Mouse (Mus musculus): ENCODE results near the gene Olfr803. TPM values are rescaled to one million over a fixed set of nuclear protein-coding genes. Genes with fewer than 3 reads are reported as not detected.

The Olfr803 gene
- not detected in 2 replicates for polyA plus RNA-seq (2015; fragmentation: Nextera tagmentation; extraction: Ambion mirVana)

DNA sequence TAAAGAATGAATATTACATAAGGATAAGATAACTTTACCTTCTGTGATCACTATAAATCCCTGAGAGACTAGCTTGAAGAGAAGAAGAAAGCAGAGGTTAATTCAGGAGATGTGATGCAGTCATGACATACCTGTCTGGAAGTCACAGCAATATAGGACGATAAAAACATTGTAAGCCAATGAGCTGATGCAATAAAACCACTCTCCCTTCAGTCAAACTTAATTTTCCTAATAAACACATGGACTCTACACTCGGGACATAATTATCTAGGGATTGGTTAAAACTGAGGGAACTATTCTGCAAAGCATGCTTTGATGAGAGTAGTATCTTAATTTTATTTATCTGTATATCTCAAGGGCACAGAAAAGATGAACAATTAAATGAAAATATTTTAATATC is at the start of gene Olfr803:
Gene Olfr803, minus strand, starts transcription at position 101 of the 400 bp plus-strand sequence.

DNA sequence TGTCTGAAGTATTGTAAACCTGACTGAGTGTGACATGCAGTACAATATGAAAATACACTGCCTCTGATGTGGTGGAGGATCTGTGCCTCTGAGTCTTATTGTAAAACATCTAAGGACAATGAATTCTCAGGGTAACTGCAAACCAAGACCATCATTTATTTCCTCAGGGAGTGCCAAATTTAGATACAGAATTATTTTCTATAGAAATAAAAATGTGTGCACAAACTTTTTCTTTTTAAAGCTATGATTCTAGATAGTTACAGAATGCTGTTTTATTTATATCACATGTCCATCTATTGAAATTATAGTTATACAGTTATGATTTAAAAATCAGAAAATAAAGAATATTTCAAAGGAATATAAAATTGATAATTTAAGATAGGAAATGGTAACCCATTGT is 47.7 kb upstream of the Olfr803 start, which contains the start of gene Olfr806:
Gene Olfr806, minus strand, starts transcription at position 101 of the 400 bp plus-strand sequence.

DNA sequence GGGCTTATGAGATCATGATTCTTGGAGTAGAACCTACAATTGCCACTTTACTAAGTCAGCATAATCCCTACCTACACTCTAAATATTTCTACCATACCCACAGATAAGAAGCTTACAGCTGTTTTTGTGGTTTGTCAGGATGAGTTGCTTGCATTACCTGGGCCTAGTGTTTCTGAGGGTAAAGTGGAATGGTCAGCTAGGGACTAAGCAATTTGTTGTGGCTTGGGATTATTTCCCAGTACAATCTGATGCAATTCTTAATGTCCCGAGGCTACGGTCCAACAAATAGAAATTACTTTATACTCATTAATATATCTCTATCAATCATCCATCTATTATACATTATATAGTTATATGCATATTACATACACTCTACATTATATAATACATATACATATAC is 35.2 kb upstream of the Olfr803 start, which contains the start of gene Olfr805:
Gene Olfr805, minus strand, starts transcription at position 101 of the 400 bp plus-strand sequence.

DNA sequence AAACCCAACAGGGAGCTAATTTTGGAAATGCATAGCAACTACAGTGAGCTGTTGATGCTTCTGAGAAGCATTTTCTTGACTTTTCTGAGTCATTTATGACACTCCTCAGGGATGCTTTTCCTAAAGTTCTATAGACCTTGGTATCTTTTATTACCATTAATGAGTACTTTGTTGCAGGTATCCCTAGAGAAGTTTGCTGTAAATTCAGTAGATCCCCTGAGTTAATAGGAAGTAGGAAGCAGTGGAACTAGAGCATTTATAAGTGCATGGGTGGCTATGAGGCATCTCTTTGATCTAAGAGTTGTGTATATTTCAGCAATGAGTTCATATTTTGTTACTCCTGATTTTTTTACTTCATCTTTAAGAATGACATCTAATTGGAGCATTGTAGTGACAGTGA is 8.8 kb upstream of the Olfr803 start, which contains the start of gene Olfr804:
Gene Olfr804, plus strand, starts transcription at position 301 of the 400 bp plus-strand sequence.

DNA sequence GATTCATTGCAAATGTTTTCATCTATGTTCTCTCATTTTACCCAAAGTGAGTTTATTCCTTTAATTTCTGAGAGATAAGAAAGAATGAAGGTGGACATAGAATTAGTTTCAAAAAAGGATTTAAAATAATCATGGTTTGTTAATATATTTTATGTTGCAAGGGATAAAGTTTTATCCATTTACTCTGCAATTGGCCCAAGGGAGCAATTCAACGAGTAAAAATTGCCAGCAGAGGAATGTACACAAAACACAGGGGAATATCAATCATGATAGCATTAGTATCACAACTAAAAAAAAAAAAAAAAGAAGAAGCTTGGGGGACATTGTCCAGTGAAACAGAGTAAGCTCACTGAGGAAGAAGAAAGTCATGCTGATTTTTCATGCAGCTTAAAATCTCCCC is 6.0 kb downstream of the Olfr803 start, which contains the start of gene Olfr802:
Gene Olfr802, minus strand, starts transcription at position 101 of the 400 bp plus-strand sequence.

GRCm38 (mm10) chr10:129673765-129674164 is 20.3 kb downstream of the Olfr803 start, which contains the start of gene Olfr801:
Olfr801 (minus strand) TSS chr10:129673865.

GRCm38 (mm10) chr10:129657394-129657793 is 36.7 kb downstream of the Olfr803 start, which contains the start of gene Olfr800:
Olfr800 (plus strand) TSS chr10:129657694.

Other genes with a start within 250 kb of the Olfr803 start
- gene Olfr787, start 232.4 kb downstream of the Olfr803 start, polyA plus RNA-seq (2015; fragmentation: Nextera tagmentation; extraction: Ambion mirVana): not detected in 2 replicates
- not detected in 2 replicates for gene Olfr788, start 223.3 kb downstream of the Olfr803 start, polyA plus RNA-seq (2015; fragmentation: Nextera tagmentation; extraction: Ambion mirVana)
- gene Olfr789, start 209.5 kb downstream of the Olfr803 start, polyA plus RNA-seq (2015; fragmentation: Nextera tagmentation; extraction: Ambion mirVana): not detected in 2 replicates
- not detected in 2 replicates for gene Olfr790, start 195.8 kb downstream of the Olfr803 start, polyA plus RNA-seq (2015; fragmentation: Nextera tagmentation; extraction: Ambion mirVana)
- gene Olfr791, start 172.5 kb downstream of the Olfr803 start, polyA plus RNA-seq (2015; fragmentation: Nextera tagmentation; extraction: Ambion mirVana): not detected in 2 replicates
- gene Olfr792, start 155.1 kb downstream of the Olfr803 start, polyA plus RNA-seq (2015; fragmentation: Nextera tagmentation; extraction: Ambion mirVana): not detected in 2 replicates
- gene Olfr794, start 126.6 kb downstream of the Olfr803 start, polyA plus RNA-seq (2015; fragmentation: Nextera tagmentation; extraction: Ambion mirVana): not detected in 2 replicates
- gene Olfr796, start 81.7 kb downstream of the Olfr803 start, polyA plus RNA-seq (2015; fragmentation: Nextera tagmentation; extraction: Ambion mirVana): not detected in 2 replicates
- gene Olfr798, start 66.4 kb downstream of the Olfr803 start, polyA plus RNA-seq (2015; fragmentation: Nextera tagmentation; extraction: Ambion mirVana): not detected in 2 replicates
- gene Olfr799, start 56.8 kb downstream of the Olfr803 start, polyA plus RNA-seq (2015; fragmentation: Nextera tagmentation; extraction: Ambion mirVana): not detected in 2 replicates
- gene Olfr800, start 36.6 kb downstream of the Olfr803 start, polyA plus RNA-seq (2015; fragmentation: Nextera tagmentation; extraction: Ambion mirVana): not detected in 2 replicates
- not detected in 2 replicates for gene Olfr801, start 20.4 kb downstream of the Olfr803 start, polyA plus RNA-seq (2015; fragmentation: Nextera tagmentation; extraction: Ambion mirVana)
- gene Olfr802, start 6.1 kb downstream of the Olfr803 start, polyA plus RNA-seq (2015; fragmentation: Nextera tagmentation; extraction: Ambion mirVana): 0.02 TPM in 1 of 2 replicates, not detected in the other
- not detected in 2 replicates for gene Olfr804, start 8.9 kb upstream of the Olfr803 start, polyA plus RNA-seq (2015; fragmentation: Nextera tagmentation; extraction: Ambion mirVana)
- gene Olfr805, start 35.1 kb upstream of the Olfr803 start, polyA plus RNA-seq (2015; fragmentation: Nextera tagmentation; extraction: Ambion mirVana): not detected in 2 replicates
- not detected in 2 replicates for gene Olfr806, start 47.6 kb upstream of the Olfr803 start, polyA plus RNA-seq (2015; fragmentation: Nextera tagmentation; extraction: Ambion mirVana)
- not detected in 2 replicates for gene Olfr807, start 63.5 kb upstream of the Olfr803 start, polyA plus RNA-seq (2015; fragmentation: Nextera tagmentation; extraction: Ambion mirVana)
- gene Olfr808, start 71.2 kb upstream of the Olfr803 start, polyA plus RNA-seq (2015; fragmentation: Nextera tagmentation; extraction: Ambion mirVana): not detected in 2 replicates
- not detected in 2 replicates for gene Olfr809, start 80.4 kb upstream of the Olfr803 start, polyA plus RNA-seq (2015; fragmentation: Nextera tagmentation; extraction: Ambion mirVana)
- gene Olfr810, start 100.6 kb upstream of the Olfr803 start, polyA plus RNA-seq (2015; fragmentation: Nextera tagmentation; extraction: Ambion mirVana): not detected in 2 replicates
- not detected in 2 replicates for gene Olfr811, start 110.1 kb upstream of the Olfr803 start, polyA plus RNA-seq (2015; fragmentation: Nextera tagmentation; extraction: Ambion mirVana)
- not detected in 2 replicates for gene Olfr812, start 151.8 kb upstream of the Olfr803 start, polyA plus RNA-seq (2015; fragmentation: Nextera tagmentation; extraction: Ambion mirVana)
- gene Olfr813, start 161.1 kb upstream of the Olfr803 start, polyA plus RNA-seq (2015; fragmentation: Nextera tagmentation; extraction: Ambion mirVana): not detected in 2 replicates
- not detected in 2 replicates for gene Olfr814, start 185.6 kb upstream of the Olfr803 start, polyA plus RNA-seq (2015; fragmentation: Nextera tagmentation; extraction: Ambion mirVana)
- not detected in 2 replicates for gene Olfr815, start 211.6 kb upstream of the Olfr803 start, polyA plus RNA-seq (2015; fragmentation: Nextera tagmentation; extraction: Ambion mirVana)
- gene Olfr816, start 221.3 kb upstream of the Olfr803 start, polyA plus RNA-seq (2015; fragmentation: Nextera tagmentation; extraction: Ambion mirVana): not detected in 2 replicates